Mouse (Mus musculus) CD4-positive, CD25-positive, alpha-beta regulatory T cell, adult 2 months (primary cell): ENCODE results near the gene C2cd4a.
A peak's percentile ranks its signal among the peaks of the same experiment; 100 is the strongest.

Experiments used
- DNase-seq: peaks from one replicate; pipeline ENCODE4 v3.0.0-alpha.2; 2012; ENCODE audit warnings: low read depth, low spot score

Gene C2cd4a

DNA sequence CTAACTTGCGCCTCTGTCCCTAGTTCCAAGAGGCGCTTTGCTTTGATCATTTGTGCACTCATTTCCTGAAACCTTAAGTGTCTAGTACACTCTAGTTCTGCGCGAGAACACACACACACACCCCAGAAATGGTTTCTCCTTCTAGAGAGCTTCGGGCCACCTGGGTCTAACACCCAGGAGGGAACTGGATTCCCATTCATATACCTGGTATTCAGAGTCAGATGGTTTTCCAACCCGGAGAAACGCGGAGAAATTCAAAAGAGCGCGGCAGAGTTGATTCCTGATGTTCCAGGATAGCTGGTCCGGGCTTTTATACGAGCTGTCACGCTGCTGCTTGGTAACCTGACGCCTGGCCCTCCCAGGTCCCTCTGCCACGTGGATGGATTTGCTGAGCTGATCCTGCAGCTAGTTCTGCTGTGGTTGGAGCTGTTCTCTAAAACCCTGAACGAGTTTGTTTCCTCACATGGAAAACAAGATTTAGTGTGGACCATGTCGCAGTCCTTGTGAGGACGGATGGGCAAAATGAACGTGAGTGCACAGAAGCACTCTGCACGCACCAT is at the start of gene C2cd4a:
Gene C2cd4a, minus strand, starts transcription at position 285 of the 560 bp plus-strand sequence.
- no peak for DNase-seq

DNA sequence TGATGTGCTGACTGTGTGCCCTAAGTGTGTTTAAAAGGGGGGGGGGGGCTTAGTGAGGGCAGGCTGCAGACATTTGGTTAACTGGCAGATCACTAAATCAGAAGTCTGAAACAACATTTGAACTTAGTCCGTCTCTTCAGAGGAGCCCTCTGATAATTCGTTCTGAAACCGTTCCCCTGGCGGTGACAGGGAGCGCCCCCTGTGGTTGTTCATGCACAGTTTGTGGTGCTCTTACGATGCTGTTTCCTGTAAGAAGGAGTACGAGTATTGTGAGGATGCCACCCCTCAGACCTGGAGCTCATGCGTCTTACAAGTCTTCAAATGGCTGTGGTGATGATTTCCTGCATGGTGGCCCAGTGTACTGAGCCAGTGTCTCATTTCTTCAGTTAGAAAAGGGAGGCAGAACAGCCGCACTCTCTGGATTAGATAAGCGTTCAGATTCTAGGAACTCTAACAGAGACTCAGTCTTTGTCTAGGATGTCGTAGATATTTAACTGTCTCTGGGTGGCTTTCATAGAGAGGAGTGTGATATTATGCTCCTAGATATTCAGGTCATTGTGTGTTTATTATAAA is 46.2 kb upstream of the C2cd4a start:
- DNase-seq: peak; percentile 14

DNA sequence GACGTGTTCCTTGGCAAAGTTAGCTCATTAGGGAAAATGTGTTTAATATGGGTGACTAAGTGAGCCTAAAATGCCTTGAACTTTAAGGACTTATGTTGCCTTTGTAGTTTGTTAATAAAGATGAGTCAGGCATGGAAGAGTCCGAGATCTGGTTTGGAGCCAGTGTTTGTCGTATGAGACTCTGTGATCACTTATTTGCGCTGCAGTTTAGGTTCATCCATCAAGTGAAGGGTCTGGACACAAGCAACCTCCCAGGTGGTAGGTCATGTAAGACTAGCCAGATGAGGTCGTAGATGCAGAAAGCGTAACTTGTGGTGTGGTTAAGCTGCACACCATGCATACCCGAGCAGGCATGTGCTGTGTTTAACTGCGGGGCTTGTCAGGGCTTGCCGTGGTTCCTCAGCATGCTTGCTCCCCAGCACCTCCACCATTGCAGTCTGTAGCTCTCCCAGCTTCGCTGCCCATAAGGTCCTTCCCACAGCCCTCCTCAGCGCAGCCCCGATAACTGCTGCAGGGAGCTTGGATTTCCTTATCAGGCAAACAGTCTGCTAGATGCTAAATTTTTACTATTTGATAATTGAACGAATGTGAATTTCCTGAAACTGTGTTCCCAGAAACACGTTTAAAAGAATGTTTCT is 45.1 kb upstream of the C2cd4a start:
- DNase-seq: no peak

DNA sequence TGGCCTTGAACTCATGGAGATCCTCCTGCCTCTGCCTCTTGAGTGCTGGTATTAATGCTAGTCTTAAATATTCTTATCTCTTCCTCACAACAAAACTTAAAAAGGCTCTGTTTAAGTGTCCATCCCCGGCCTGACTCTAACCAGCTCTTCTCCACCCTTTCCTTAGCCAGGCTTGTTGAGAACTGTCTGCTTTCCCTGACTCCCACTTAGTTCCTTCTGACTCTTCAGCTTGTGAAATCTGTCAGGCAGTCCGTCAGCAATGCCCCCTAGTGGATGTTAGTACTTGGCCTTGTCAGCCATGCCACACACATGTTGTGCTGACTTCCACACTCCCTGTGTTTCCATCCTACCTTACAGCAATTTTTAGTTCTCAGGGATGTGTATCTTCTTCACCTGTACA is 43.2 kb upstream of the C2cd4a start:
- peak; percentile 65 for DNase-seq

DNA sequence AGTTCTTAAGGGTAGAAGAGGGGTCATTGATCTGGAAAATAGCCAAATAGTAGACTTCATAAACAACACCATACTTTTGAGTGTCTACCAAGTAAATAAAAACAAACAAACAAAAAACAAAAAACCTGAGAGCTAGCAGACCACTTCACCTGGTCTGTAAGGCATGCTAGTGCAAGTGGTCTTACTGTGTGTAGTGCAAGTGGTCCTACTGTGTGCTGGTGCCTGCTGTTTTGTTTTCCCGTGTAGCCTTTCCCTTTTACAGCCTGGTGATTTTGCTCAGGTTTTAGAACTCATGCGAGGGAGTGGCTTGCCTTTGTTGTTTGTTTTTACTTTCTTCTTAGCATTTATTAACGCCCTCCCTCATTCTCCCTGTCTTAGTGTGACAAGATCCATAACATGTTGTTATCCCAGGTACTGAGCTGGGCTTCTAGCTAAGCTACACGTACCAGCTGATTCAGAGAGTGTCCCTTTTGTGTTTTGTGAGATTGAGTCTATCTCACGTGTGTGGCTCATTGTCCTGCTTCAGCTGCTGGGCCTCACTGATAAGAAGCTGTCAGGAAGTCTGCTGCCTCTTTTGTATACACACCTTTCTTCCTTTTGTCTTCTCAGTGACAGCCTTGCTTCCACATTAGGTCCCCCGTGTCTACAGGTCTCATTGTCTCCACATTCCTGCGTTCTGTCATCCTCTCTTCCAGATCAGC is 42.5 kb upstream of the C2cd4a start:
- no peak for DNase-seq

DNA sequence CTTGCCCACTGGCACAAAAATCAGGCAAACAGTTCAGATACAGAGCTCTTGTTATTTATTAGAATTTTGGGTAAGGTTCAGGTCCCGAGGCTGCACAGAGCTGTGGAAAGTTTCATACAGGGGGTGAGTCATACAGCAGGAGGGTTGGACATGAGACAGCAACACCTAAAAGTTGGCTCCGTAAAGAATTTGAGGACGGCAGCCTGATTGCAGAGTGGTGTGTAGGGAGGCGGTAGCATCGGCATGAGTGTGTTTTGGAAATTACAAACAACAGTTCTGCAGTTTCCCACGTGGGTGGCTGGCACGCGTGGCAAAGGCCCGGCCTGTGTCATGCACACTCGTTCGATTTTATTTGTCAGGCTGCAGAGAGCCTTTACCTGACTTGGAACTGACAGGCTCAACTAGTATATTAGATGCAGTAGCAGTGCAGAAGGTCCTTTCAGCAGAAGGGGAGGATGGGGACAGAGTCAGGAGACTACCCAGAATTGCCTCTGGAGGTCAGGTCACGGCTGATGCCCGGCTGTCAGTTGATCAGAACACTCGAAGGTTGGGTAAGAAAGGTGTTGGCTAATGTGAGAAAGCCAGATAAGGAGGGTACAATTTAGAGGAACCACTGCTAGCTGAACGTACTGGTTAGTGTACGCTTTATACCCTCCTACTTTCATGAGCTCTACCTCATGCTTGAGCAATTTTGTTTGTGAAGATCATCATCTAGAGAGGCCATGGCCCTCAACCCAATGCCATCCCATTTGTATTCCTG is 37.7 kb upstream of the C2cd4a start:
- no peak for DNase-seq

DNA sequence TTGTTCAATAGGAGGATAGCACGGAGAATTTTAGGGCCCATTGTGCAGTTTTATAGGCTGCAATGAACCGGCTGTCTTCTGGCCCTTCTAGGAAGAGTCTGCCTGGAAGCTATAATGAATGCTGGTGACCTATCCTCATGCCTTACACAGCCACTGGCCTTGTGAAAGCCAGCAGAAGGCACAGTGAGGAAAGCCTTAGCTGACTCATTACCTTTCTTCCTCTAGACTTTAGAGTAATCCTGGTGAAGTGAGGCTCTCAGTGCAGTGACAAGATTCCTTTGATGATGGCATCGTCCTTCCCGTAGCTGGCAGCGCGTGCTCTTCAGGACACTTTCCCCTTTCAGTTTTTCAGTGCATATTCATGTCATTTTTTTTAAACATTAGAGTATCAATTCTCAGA is 35.3 kb upstream of the C2cd4a start:
- DNase-seq: no peak

DNA sequence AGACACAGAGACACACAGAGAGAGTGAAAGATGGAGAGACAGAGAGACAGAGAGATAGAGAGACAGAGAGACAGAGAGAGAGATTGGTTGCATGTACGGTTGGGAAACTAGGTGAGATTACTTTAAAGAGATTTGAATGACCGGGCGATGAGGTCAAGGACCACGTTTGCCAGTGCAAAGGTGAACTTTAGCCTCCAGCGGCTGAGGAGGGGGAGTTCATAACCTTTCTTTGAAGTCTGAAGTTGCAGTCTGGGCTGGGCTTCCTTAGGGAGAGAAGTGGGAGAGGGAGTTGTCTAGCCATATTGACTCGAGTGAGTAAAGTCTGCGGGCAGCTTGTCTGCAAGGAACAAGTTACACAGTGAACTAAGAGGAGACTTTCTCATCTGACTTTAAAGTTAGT is 33.3 kb upstream of the C2cd4a start:
- DNase-seq: no peak

DNA sequence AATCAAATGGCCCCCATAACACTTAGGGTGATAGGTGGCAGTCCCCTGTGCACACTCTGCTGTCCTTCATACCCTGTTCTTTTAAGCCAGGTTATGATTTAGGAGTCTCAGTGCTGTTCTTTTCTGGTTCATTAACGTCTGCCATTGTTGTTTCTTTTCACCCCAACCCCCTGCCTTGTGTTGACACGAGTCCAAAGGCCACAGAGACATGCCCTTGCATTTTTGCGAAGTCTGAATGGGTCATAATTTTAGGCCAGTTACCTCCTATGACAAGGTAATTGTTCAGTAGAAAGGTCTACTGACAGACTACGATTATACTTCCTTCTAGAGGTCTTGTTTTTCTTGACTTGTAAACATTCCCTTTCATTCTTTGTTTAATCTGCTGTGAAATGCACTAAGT is 31.9 kb upstream of the C2cd4a start:
- DNase-seq: no peak

DNA sequence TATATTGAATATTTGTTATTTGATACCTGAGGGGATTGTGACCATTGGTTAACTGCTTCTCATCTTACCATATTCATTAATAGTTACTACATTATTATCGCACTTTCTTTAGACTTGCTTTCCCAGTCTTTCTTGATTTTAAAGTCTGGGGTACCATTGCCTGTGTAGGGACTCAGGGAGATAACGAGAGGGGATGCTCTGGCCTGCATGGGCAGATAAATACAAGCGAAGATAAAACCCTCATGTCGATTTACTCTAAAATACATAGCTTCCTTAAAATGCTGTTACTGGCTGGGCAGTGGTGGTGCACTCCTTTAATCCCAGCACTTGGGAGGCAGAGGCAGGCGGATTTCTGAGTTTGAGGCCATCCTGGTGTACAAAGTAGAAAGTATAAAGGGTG is 31.2 kb upstream of the C2cd4a start:
- DNase-seq: no peak

DNA sequence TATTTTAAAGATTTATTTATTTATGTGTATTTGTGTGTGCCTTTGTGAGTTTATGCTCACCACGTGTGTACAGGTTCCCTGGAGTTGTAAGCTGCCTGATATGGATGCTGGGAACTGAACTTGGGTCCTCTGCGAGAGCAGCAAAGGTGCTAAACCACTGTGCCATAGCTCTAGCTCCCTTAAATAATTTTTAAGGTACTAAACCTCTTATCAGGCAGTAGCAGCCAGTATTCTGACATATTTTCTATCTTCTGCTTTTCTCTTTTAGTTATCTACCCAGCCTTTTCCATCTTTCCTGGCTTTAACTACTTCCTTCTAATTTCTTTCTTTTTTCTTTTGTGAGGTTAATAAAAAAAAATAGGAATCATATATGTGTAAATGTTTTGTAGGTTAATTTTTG is 28.1 kb upstream of the C2cd4a start:
- DNase-seq: no peak

DNA sequence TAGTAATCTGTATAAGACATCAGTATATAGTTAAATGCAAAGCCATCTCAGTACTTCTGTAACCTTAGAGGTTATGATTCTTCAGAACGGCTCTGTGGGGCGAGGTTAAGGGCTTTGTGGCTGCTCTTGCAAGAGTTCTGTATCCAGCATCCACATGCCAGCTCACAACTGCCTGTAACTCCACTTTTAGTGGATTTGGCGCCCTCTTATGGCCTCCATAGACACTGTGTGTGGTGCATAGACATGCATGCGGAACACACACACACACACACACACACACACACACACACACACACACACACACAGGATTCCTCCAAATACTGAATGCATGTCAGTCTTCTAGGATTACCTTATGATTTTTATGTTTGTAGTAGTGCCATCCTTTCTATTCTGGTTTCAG is 19.0 kb upstream of the C2cd4a start:
- DNase-seq: peak; percentile 60

DNA sequence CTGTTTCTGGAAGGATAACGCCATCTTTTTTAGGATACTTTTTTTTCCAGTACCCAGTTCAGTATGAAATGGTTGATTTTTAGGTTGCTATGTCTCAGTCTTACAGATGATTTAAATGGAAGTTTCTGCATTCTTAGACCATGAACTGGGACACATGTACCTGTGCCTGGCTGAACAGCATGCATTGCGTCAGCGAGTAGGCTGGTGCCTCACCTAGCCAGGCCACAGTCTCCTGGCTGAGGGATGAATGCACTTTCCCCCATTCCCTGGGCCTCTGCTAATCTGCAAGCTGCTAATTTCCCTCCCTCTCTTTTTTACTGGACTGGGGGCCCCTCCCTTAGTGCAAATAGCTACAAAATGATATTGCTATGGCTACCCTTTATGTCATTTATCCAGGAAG is 17.7 kb upstream of the C2cd4a start:
- DNase-seq: no peak

DNA sequence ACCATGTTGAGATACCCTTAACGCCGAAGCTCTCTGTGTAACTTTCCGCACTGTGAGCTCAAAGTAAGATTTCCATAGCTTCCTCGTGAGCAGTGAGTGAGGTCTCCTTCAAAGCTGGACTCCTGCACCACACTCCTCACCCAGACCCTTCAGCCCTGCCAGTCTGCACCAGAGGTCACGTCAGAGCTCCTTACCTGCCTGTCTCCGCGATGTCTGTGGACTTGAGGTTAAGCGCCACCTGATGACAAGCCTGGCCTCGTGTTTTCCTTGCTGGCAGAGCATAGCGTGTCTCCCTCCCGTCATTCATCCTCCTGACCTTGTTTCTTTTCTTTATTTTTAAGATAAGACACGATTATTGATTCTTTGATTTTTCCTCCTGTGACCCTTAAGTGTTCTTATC is 17.3 kb upstream of the C2cd4a start:
- DNase-seq: no peak

DNA sequence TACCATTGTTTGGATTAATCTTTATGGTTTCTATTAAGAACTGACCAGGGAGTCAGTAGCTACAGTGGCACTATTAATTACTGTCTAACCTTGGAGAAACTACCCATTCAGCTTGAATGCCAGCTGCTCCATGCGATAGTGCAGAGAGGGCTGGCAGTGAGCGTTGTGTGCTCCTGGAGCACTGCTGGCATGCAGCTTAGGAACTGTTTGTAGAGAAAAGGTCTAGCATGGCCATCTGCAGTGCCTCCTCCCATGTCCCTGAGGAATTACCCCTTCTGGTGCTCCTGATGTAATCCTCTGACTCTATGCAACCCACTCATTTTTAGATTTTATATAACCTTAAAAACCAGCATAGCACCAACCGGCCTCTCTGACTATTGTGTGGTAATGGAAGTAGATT is 15.5 kb upstream of the C2cd4a start:
- DNase-seq: no peak

DNA sequence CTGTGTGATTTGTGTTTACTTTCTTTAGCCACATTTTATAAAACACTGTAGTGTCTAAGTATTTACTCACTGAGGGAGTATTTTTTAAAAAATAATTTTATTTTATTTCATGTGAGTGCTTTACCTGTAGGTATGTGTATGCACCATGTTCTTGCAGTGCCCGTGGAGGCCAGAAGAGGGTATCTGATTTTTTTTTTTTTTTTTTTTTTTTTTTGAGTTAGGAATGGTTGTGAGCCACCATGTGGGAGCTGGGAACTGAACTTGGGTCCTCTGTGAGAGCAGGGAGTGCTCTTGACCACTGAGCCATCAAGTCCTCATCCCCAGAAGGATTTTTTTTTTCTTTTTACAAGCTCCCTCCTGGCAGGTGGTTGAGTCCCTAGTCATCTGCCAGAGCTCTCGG is 14.0 kb upstream of the C2cd4a start:
- DNase-seq: no peak

DNA sequence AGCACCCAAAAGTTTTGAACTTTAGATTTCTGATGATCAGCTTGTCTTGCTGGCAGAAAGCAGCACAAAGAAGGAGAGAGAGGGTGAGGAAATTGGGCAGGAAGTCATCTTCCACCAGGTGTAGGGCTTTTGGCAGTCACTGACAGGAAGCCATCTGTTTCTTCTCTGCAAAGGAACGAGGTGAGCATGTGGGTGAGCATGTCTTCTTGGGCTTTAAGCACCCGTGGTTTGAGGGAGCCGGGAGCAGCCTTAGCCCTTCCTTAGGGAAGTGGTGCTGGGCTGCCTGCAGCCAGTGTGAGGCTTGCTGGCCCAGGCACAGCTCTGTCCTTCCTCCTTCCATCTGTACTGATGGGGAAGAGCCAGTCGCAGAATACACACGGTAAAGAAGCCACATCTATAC is 13.5 kb upstream of the C2cd4a start:
- DNase-seq: peak; percentile 52

DNA sequence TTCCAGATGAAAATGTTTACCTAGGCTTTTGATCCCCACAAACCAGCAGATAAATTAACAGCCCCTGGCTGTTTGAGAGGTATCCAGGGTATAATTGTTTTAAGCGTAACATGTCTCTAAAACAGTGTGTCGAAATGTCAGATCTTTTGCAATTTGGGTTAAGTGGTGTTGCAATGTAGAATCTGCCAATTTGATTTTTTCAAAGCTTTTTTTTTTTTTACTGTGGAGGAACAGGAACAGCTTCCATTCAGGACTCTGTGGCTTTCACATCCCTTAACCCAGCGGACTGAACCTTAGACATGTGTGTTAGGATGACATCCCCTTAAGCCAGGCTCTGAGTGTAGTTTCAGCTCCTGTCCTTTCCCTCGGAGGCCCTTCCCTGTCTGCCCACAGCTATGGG is 12.9 kb upstream of the C2cd4a start:
- DNase-seq: no peak

DNA sequence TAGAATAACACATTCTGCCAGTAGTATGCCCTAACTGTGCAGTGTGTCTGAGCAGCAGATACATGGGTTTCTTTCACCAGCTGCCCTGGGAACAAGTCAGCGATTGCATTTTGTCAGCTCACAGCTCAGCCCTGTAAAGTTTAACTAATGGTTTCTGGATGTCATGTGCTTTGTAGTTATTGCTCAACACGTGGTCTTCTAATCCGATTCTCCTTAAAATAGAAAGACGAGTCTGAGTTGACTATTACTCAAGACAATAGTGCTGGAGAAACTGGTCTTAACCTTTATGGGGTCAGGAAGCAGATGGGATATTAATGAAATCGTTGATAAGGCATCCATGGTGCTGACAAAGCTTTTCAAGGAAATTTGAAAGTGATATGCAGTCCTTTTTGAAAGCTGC is 10.7 kb upstream of the C2cd4a start:
- DNase-seq: no peak

DNA sequence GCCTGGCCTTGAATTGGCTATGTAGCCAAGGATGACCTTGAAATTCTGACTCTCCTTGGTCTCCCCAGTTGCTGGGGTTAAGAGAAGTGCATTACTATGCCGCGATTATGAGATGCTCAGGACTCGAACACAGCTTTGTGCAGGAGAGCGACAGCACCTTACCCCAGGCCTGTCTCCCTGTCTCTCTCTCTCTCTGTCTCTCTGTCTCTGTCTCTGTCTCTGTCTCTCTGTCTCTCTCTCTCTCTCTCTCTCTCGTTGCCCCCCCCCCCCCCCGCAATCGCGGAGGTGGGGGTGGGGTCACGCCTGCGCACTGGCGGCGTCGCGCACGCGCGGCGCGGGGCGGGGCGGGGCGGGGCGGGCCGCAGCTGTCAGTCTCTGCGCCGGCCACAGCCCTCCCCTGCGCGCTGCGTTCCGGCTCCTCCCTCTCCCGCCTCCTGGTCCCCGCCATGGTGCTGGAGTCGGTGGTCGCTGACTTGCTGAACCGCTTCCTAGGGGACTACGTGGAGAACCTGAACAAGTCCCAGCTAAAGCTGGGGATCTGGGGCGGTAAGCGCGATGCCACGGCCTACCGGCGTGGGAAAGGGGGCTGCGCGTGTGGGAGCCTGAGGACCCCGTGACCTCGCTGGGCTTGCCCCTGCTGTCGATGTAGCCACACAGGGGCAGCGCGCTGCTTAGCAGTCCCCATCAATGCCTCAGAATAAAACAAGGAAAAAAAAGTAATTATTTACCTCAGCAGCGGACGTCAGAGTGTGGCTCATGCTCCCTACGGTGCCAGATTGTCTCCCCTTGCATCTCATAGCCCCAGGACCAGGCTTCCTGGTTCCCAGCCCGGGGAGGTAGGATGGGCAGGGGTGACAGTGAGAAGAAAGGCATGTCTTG is 8.1 kb upstream of the C2cd4a start, which contains the start of gene Vps13c:
Gene Vps13c, plus strand, starts transcription at position 416 of the 879 bp plus-strand sequence.
- peak; percentile 90 for DNase-seq

DNA sequence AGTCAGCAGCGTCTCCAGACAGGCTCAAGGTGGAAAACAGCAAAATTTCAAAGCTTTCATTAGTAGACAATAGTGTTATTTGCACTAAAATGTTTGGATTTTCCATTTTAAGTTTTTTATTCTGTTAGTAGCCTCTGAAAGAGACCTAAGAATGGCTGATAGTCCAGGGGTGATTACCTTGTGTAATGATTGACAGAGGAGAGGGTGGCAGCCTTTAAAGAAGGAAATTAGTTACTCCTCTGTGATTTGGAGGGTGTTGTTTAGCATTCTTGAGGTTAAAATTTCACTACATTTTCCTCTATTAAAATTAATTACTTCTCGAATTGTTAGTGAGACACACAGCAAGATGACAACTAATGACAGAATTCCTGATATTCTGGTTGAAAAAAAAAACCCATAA is 5.2 kb upstream of the C2cd4a start:
- DNase-seq: no peak
